Mouse (Mus musculus): ENCODE data around the gene Cntrob. TPM values are rescaled to one million over a fixed set of nuclear protein-coding genes. Genes with fewer than 3 reads are reported as not detected.

Gene Cntrob
- total RNA-seq (2023; ENCODE audit: inconsistent age): 27.1 to 33.6 TPM (median 29.4 TPM) in 4 replicates

GRCm38 (mm10) chr11:69323667-69324111, at the start of gene Cntrob, which contains the start of gene Trappc1:
Gene Cntrob (minus strand): TSS chr11:69323775.
Gene Trappc1 (plus strand): TSS chr11:69323980.

GRCm38 (mm10) chr11:69369215-69369989, 45.8 kb upstream of the Cntrob start, which contains the start of gene Chd3:
Gene Chd3 (minus strand): TSS chr11:69369406.

GRCm38 (mm10) chr11:69340161-69341131, 16.9 kb upstream of the Cntrob start, which contains the start of gene Rnf227:
Gene Rnf227 (plus strand): TSS chr11:69340461.

GRCm38 (mm10) chr11:69325628-69326407, 2.2 kb upstream of the Cntrob start, which contains the start of gene Kcnab3:
Gene Kcnab3 (plus strand): TSS chr11:69326258.

Other genes starting within 250 kb of the Cntrob start
- gene Vamp2, start 235.3 kb downstream of the Cntrob start, total RNA-seq (2023; ENCODE audit: inconsistent age): 434 to 532 TPM (median 515 TPM) in 4 replicates
- 798 to 901 TPM (median 848 TPM) in 4 replicates for gene Per1, start 228.6 kb downstream of the Cntrob start, total RNA-seq (2023; ENCODE audit: inconsistent age)
- gene Hes7, start 203.4 kb downstream of the Cntrob start, total RNA-seq (2023; ENCODE audit: inconsistent age): 0.27 to 0.48 TPM in 2 of 4 replicates, not detected in the others
- gene 9130213A22Rik, start 201.2 kb downstream of the Cntrob start, total RNA-seq (2023; ENCODE audit: inconsistent age): 0.35 TPM in 1 of 4 replicates, not detected in the others
- 1.3 to 2.1 TPM (median 1.4 TPM) in 4 replicates for gene Aloxe3, start 197.9 kb downstream of the Cntrob start, total RNA-seq (2023; ENCODE audit: inconsistent age)
- not detected in 4 replicates for gene Alox12b, start 166.8 kb downstream of the Cntrob start, total RNA-seq (2023; ENCODE audit: inconsistent age)
- gene Alox8, start 125.9 kb downstream of the Cntrob start, total RNA-seq (2023; ENCODE audit: inconsistent age): not detected in 4 replicates
- not detected in 4 replicates for gene Gucy2e, start 86.7 kb downstream of the Cntrob start, total RNA-seq (2023; ENCODE audit: inconsistent age)
- 32.4 to 43.0 TPM (median 40.9 TPM) in 4 replicates for gene Trappc1, start 205 bp upstream of the Cntrob start, total RNA-seq (2023; ENCODE audit: inconsistent age)
- 1.5 to 2.8 TPM (median 2.2 TPM) in 4 replicates for gene Kcnab3, start 2.5 kb upstream of the Cntrob start, total RNA-seq (2023; ENCODE audit: inconsistent age)
- 1.4 to 2.9 TPM (median 2.1 TPM) in 4 replicates for gene Rnf227, start 16.7 kb upstream of the Cntrob start, total RNA-seq (2023; ENCODE audit: inconsistent age)
- gene Chd3, start 45.6 kb upstream of the Cntrob start, total RNA-seq (2023; ENCODE audit: inconsistent age): 312 to 359 TPM (median 334 TPM) in 4 replicates
- 39.9 to 59.3 TPM (median 48.7 TPM) in 4 replicates for gene Naa38, start 71.7 kb upstream of the Cntrob start, total RNA-seq (2023; ENCODE audit: inconsistent age)
- 35.8 to 44.9 TPM (median 38.2 TPM) in 4 replicates for gene Cyb5d1, start 71.9 kb upstream of the Cntrob start, total RNA-seq (2023; ENCODE audit: inconsistent age)
- gene Tmem88, start 74.5 kb upstream of the Cntrob start, total RNA-seq (2023; ENCODE audit: inconsistent age): 11.0 to 13.5 TPM (median 12.3 TPM) in 4 replicates
- 323 to 405 TPM (median 369 TPM) in 4 replicates for gene Kdm6b, start 89.9 kb upstream of the Cntrob start, total RNA-seq (2023; ENCODE audit: inconsistent age)
- gene Dnah2, start 225.3 kb upstream of the Cntrob start, total RNA-seq (2023; ENCODE audit: inconsistent age): not detected in 4 replicates
- gene Efnb3, start 236.4 kb upstream of the Cntrob start, total RNA-seq (2023; ENCODE audit: inconsistent age): 0.36 to 0.93 TPM (median 0.45 TPM) in 4 replicates

Data from B cell, adult (primary cell).